In genomic region chr3:100004676-100005075, GRCm38 (mm10) we compare ENCODE assay signal across 26 mouse cellular contexts.
"Had no signal": no experiment of that assay in that cellular context is flagged by ENCODE, and none has a peak within 500 bp of the region (broad histone marks: within the 10 kb centered on the region; RNA-seq: fewer than 3 reads in every experiment).

No protein-coding gene starts in this region.

- ATAC-seq: inflammation-experienced regulatory T-cells, adult 6 months; intestine, embryonic 15.5 days; intestine, postnatal 0 days had no signal

- H3K36me3 ChIP-seq: heart, embryonic 10.5 days; heart, embryonic 12.5 days; hindbrain, embryonic 12.5 days; intestine, embryonic 15.5 days; limb, embryonic 10.5 days; limb, embryonic 12.5 days; liver, embryonic 13.5 days; liver, embryonic 15.5 days had no signal

- H3K27ac ChIP-seq: gastrocnemius, adult 2 months; heart, embryonic 10.5 days; hindbrain, embryonic 12.5 days; hindbrain, embryonic 14.5 days; intestine, embryonic 15.5 days; layer of hippocampus, adult 2 months; left cerebral cortex, adult 2 months; limb, embryonic 10.5 days; limb, embryonic 12.5 days; liver, embryonic 13.5 days; liver, embryonic 15.5 days had no signal

- H3K27me3 ChIP-seq: heart, embryonic 12.5 days; hindbrain, embryonic 12.5 days; intestine, embryonic 15.5 days; limb, embryonic 12.5 days; liver, embryonic 13.5 days; liver, embryonic 15.5 days had no signal

- H3K9ac ChIP-seq: heart, embryonic 12.5 days; hindbrain, embryonic 12.5 days; hindbrain, embryonic 14.5 days; intestine, embryonic 15.5 days; limb, embryonic 12.5 days; liver, embryonic 13.5 days; liver, embryonic 15.5 days had no signal

- H3K4me2 ChIP-seq: heart, embryonic 12.5 days; hindbrain, embryonic 12.5 days; hindbrain, embryonic 14.5 days; intestine, embryonic 15.5 days; limb, embryonic 12.5 days; liver, embryonic 11.5 days; liver, embryonic 13.5 days; liver, embryonic 15.5 days had no signal

- H3K4me1 ChIP-seq: heart, embryonic 10.5 days; heart, embryonic 12.5 days; hindbrain, embryonic 12.5 days; intestine, embryonic 15.5 days; limb, embryonic 10.5 days; limb, embryonic 12.5 days; liver, embryonic 13.5 days; liver, embryonic 15.5 days had no signal

- H3K9me3 ChIP-seq: heart, embryonic 10.5 days; heart, embryonic 12.5 days; intestine, embryonic 15.5 days; limb, embryonic 10.5 days; liver, embryonic 13.5 days; liver, embryonic 15.5 days had no signal

- H3K4me3 ChIP-seq: gastrocnemius, adult 2 months; heart, embryonic 10.5 days; heart, embryonic 12.5 days; hindbrain, embryonic 12.5 days; intestine, embryonic 15.5 days; layer of hippocampus, adult 2 months; left cerebral cortex, adult 2 months; limb, embryonic 10.5 days; limb, embryonic 12.5 days; liver, embryonic 13.5 days; liver, embryonic 15.5 days had no signal

- DNase-seq: gastrocnemius, adult 2 months; gastrocnemius, postnatal 10 days; gastrocnemius, postnatal 25 days; heart, adult 18-20 months; heart, postnatal 10 days; heart, postnatal 4 days; kidney, adult 18-20 months; kidney, adult 8-10 months; kidney, postnatal 10 days; kidney, postnatal 25 days; kidney, postnatal 4 days; liver; liver, embryonic 13.5 days had no signal
